Mouse (Mus musculus): ENCODE measurements around the gene Wdr31. TPM values are rescaled to one million over a fixed set of nuclear protein-coding genes. Genes with fewer than 3 reads are reported as not detected.

The Wdr31 gene
- polyA plus RNA-seq (2014; fragmentation: Illumina TruSeq; extraction: RNeasy Lipid Tissue Mini Kit (QIAGEN cat#74804)): 4.3 TPM

GRCm38 (mm10) chr4:62470598-62471051 is at the start of gene Wdr31:
Gene Wdr31 (minus strand): TSS chr4:62470896.

GRCm38 (mm10) chr4:62519849-62520233 is 49.1 kb upstream of the Wdr31 start, which contains the start of gene Alad:
Gene Alad (minus strand): TSS chr4:62519918.

GRCm38 (mm10) chr4:62503374-62503970 is 32.8 kb upstream of the Wdr31 start, which contains the start of gene Hdhd3:
Gene Hdhd3 (minus strand): TSS chr4:62503467.

GRCm38 (mm10) chr4:62479937-62480708 is 9.4 kb upstream of the Wdr31 start, which contains the start of gene Bspry:
Gene Bspry (plus strand): TSS chr4:62480053.

GRCm38 (mm10) chr4:62435081-62435480 is 35.6 kb downstream of the Wdr31 start, which contains the start of gene Rnf183:
Gene Rnf183 (minus strand): TSS chr4:62435252.

GRCm38 (mm10) chr4:62408601-62409282 is 62.0 kb downstream of the Wdr31 start, which contains the start of the genes Cdc26 and Prpf4:
Gene Cdc26 (minus strand): TSS chr4:62408642.
Gene Prpf4 (plus strand): TSS chr4:62408797.

Other genes with a start within 250 kb of the Wdr31 start
- 44.2 TPM for gene Zfp37, start 239.8 kb downstream of the Wdr31 start, polyA plus RNA-seq (2014; fragmentation: Illumina TruSeq; extraction: RNeasy Lipid Tissue Mini Kit (QIAGEN cat#74804))
- gene Slc31a2, start 208.3 kb downstream of the Wdr31 start, polyA plus RNA-seq (2014; fragmentation: Illumina TruSeq; extraction: RNeasy Lipid Tissue Mini Kit (QIAGEN cat#74804)): 11.1 TPM
- 16.6 TPM for gene Fkbp15, start 110.3 kb downstream of the Wdr31 start, polyA plus RNA-seq (2014; fragmentation: Illumina TruSeq; extraction: RNeasy Lipid Tissue Mini Kit (QIAGEN cat#74804))
- gene Slc31a1, start 110.2 kb downstream of the Wdr31 start, polyA plus RNA-seq (2014; fragmentation: Illumina TruSeq; extraction: RNeasy Lipid Tissue Mini Kit (QIAGEN cat#74804)): 98.3 TPM
- 79.3 TPM for gene Cdc26, start 62.3 kb downstream of the Wdr31 start, polyA plus RNA-seq (2014; fragmentation: Illumina TruSeq; extraction: RNeasy Lipid Tissue Mini Kit (QIAGEN cat#74804))
- 16.1 TPM for gene Prpf4, start 62.1 kb downstream of the Wdr31 start, polyA plus RNA-seq (2014; fragmentation: Illumina TruSeq; extraction: RNeasy Lipid Tissue Mini Kit (QIAGEN cat#74804))
- not detected for gene Rnf183, start 35.6 kb downstream of the Wdr31 start, polyA plus RNA-seq (2014; fragmentation: Illumina TruSeq; extraction: RNeasy Lipid Tissue Mini Kit (QIAGEN cat#74804))
- gene Bspry, start 9.2 kb upstream of the Wdr31 start, polyA plus RNA-seq (2014; fragmentation: Illumina TruSeq; extraction: RNeasy Lipid Tissue Mini Kit (QIAGEN cat#74804)): 0.54 TPM
- gene Hdhd3, start 32.6 kb upstream of the Wdr31 start, polyA plus RNA-seq (2014; fragmentation: Illumina TruSeq; extraction: RNeasy Lipid Tissue Mini Kit (QIAGEN cat#74804)): not detected
- 0.71 TPM for gene Alad, start 49.0 kb upstream of the Wdr31 start, polyA plus RNA-seq (2014; fragmentation: Illumina TruSeq; extraction: RNeasy Lipid Tissue Mini Kit (QIAGEN cat#74804))
- 50.5 TPM for gene Pole3, start 54.2 kb upstream of the Wdr31 start, polyA plus RNA-seq (2014; fragmentation: Illumina TruSeq; extraction: RNeasy Lipid Tissue Mini Kit (QIAGEN cat#74804))
- gene 4933430I17Rik, start 54.5 kb upstream of the Wdr31 start, polyA plus RNA-seq (2014; fragmentation: Illumina TruSeq; extraction: RNeasy Lipid Tissue Mini Kit (QIAGEN cat#74804)): 0.77 TPM
- gene Rgs3, start 89.0 kb upstream of the Wdr31 start, polyA plus RNA-seq (2014; fragmentation: Illumina TruSeq; extraction: RNeasy Lipid Tissue Mini Kit (QIAGEN cat#74804)): 6.6 TPM

Data from ovary, adult 10 weeks (tissue).